Mouse (Mus musculus) cerebral cortex, adult 2 months (tissue): Measurements from ENCODE around the gene Vmn2r82.

Source experiments
- WGBS: fragments of 180-500 bp; shearing (Covaris S2); methylation state at CpG from one replicate; pipeline ENCODE4 v1.1.7; 2018; 5-methylcytosine and 5-hydroxymethylcytosine counted together

Vmn2r82 gene

DNA sequence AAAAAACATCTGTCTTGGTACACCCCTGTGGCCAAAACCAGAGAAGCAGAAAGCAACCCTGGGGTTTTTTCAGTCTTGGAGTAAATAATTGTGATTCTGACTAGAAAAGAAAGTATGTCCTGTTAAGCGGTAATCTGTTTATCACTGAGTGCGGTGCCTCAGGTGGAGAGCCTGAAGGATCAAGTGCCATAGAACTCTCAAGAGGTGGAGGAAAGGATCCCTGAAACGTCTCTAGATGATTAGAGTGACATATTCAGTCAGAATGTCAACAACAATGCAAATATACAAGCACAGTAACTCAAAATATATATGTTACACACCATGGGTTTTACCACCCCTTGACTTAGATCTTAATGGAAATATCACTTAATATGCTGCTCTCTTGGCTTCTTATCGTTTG lies at the start of gene Vmn2r82:
Gene Vmn2r82, plus strand, starts transcription at position 301 of the 400 bp plus-strand sequence.
- 88% methylated on average over 4 of the region's 4 CpGs for WGBS

DNA sequence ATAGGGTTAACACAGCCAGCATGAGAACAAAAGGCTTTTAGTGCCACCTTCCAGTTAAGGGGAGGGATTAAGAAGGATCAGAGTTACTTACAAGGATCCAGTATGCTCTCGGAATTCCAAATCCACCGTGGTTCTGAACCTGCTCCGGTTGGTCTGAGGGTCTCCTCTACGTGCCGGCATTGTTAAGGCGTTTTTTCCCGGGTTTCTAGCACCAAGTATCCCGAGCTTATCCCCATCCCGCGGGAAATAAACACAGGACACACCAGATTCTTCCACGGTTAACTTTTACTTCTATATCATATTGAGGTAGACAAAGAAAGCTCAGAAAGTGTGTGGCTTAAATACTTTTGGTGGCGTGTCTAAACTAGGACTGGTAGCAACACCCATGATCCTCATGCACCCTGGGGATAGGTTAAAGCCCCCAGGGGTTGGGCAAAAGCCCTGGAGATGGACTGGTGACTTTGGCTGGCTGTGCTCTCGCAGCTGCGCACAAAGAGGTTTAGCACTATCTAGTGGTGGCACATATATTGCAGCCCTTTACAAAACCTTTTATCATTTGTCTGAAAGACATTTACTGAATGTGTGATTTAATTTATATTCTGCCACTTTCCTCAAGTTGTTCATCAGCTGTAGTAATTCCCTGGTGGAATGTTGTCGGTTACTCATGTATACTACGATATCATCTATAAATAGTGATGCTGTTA lies 34.1 kb upstream of the Vmn2r82 start:
- 8% methylated on average over 16 of the region's 16 CpGs for WGBS

DNA sequence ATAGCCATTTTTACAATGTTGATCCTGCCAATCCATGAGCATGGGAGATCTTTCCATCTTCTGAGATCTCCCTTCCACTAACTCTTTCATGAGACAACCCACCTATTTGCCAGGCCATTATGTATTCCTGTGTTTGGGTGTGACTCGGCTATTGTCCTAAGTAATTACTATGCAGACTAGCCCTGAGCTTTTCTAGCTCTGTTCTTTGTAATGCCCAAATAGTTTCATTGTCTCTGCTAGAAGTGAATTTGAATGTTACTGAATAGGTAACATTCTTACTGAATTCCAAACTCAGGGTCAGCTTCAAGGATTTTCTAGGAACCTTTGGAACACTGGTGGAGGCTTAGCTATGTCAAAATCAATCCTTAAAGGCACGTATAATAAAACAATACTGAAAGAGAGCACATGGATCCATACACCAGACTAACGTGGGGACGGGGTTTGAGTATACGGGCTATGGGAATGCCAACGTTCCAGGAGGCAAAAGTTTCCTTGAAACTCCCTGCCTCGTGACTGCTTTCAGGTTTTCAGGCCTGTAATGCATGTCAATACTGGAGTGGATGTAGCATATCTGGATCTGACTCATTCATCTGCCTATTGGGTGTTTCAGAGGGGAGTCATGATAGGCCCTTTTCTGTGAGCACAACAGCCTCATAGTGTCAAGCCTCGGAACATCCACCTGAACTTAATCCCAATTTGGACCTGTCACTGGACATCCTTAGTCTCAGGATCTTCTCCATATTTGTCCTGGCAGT lies 43.8 kb downstream of the Vmn2r82 start:
- WGBS: 72% methylated on average over 8 of the region's 8 CpGs

DNA sequence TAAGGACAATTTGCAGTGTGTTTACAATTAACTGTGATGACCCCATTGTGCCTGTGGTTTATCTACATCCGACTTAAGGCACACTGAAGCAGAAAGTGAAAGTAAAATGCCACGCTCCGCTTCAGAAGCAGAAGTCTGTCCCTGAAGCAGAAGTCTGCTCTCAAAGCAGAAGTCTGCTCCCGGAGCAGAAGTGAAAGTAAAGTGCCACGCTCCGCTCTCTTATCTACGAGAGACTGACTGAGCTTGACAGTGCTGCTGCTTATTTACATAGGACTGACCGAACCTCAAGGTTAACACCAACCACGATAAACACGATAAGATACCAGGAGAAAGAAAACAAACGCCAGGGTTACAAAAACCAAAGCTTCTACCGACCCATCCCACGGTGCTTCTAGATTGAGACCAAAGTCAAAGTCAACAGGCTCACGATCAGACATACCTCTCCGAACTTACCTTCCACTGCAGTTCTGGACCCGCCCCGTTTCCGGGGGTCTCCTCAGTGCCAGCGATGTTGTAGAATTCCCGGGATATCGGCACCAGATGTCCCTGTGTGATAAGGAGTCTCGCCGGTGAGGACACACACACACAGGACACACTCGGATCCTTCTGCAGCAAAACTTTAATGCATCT lies 60.9 kb downstream of the Vmn2r82 start:
- 92% methylated on average over 24 of the region's 24 CpGs for WGBS

DNA sequence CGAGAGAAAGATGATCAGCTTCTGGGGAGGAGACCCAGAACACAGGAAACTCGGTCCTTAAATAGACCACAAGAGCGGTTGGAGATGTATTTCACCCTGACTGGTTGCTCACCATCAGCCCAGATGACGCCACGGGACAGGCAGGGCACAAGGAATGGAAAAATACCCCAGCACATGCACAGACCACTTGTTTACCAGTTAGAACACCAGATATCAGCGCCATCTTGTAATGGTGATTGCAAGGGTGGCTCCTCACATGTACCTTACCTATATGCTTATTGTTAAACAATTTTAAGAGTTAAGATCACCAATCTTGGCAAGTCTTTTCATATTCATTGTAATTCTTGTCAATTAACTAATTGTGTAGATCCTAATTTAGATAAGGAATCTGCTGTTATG lies 61.5 kb downstream of the Vmn2r82 start:
- WGBS: 82% methylated on average over 6 of the region's 6 CpGs

DNA sequence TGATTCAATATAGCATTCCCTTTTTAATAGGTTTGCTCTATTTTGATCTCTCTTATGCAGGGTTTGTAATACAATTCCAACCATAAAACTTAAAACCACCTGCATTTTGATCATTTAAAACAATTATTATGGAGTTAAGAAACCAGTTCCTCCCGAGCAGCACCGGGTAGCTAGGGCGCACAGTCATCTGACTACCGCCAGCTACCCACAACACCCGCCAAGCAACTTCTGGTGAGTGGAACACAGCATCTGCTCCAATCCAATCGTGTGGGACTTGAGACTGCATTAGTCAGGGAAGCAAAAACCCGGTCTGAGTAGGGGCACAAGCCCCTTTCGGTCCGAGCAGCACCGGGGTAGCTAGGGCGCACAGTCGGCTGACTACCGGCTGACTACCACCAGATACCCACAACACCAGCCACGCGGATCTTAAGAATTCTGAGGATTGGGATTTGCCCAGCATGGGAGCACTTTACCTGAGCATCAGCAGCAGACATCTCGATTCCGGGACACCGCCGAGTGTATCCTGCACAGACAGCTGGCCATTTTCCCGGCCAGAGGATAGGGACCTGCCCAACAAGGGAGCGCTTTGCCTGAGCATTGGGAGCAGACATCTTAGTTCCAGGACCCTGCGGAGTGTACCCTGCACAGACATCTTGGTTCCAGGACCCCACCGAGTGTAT lies 79.0 kb downstream of the Vmn2r82 start:
- 89% methylated on average over 23 of the region's 23 CpGs for WGBS
